Mouse (Mus musculus): ENCODE measurements around the gene Abt1. TPM values are rescaled to one million over a fixed set of nuclear protein-coding genes. Genes with fewer than 3 reads are reported as not detected.

Gene Abt1
- total and polyA plus RNA-seq, 2 experiments from 2014 or later = 6.5 to 8.2 TPM

- peaks cover 11% of the 10 kb centered on the region; the same call in 1 of the 2 replicates for H3K4me1 ChIP-seq (ENCODE audit: insufficient read depth)
- WGBS = 39% methylated on average over 5 of the region's 5 CpGs
- H3K4me2 ChIP-seq (ENCODE audit: low read depth) = peak overlapping the region; percentile 46
- H3K27me3 ChIP-seq (ENCODE audit: insufficient read depth, low read length) = no peaks in the 10 kb centered on the region
- TF ChIP-seq CTCF (IDR thresholded peaks at IDR 0.05; ENCODE audit: low read depth) = no peak
- peak overlapping the region; percentile 52; the same call in 1 of the 2 replicates for H3K4me3 ChIP-seq (ENCODE audit: low read depth, low read length)
- H3K27ac ChIP-seq (ENCODE audit: low read depth, low read length) = 0 out of 2 replicates have a peak overlapping the region, but pooled peaks have one; percentile 16
- DNase-seq (no peak), ATAC-seq (no peak)
- no peaks in the 10 kb centered on the region for H3K9me3 ChIP-seq (ENCODE audit: low read length)
- no peaks in the 10 kb centered on the region for H3K36me3 ChIP-seq (ENCODE audit: insufficient read depth)
- no peak overlapping the region for H3K9ac ChIP-seq
Measured at GRCm38 (mm10) chr13:23444451-23444850, 20.8 kb upstream of the Abt1 start.

GRCm38 (mm10) chr13:23439901-23440300, 16.2 kb upstream of the Abt1 start:
- Histone ChIP-seq H3K4me3 (ENCODE audit: low read depth, low read length) (no peak overlapping the region), H3K36me3 (ENCODE audit: insufficient read depth) (no peaks in the 10 kb centered on the region), H3K4me2 (ENCODE audit: low read depth) (no peak overlapping the region), H3K27ac (ENCODE audit: low read depth, low read length) (no peak overlapping the region), H3K9me3 (ENCODE audit: low read length) (no peaks in the 10 kb centered on the region), H3K4me1 (ENCODE audit: insufficient read depth) (peaks cover 11% of the 10 kb centered on the region), H3K9ac (no peak overlapping the region), H3K27me3 (ENCODE audit: insufficient read depth, low read length) (no peaks in the 10 kb centered on the region)
- DNase-seq (no peak), ATAC-seq (no peak)
- TF ChIP-seq CTCF (IDR thresholded peaks at IDR 0.05; ENCODE audit: low read depth) = no peak
- 67% methylated on average over 10 of the region's 10 CpGs for WGBS

GRCm38 (mm10) chr13:23438521-23438920, 14.9 kb upstream of the Abt1 start:
- Histone ChIP-seq H3K9ac (0 out of 2 replicates have a peak overlapping the region, but pooled peaks have one; percentile 51), H3K4me2 (ENCODE audit: low read depth) (peak overlapping the region; percentile 66), H3K4me1 (ENCODE audit: insufficient read depth) (no peaks in the 10 kb centered on the region; the same call in 1 of the 2 replicates), H3K36me3 (ENCODE audit: insufficient read depth) (no peaks in the 10 kb centered on the region), H3K27me3 (ENCODE audit: insufficient read depth, low read length) (no peaks in the 10 kb centered on the region), H3K9me3 (ENCODE audit: low read length) (no peaks in the 10 kb centered on the region), H3K27ac (ENCODE audit: low read depth, low read length) (peak overlapping the region; percentile 47; the same call in 1 of the 2 replicates), H3K4me3 (ENCODE audit: low read depth, low read length) (peak overlapping the region; percentile 52)
- DNase-seq (peak; percentile 85), ATAC-seq (peak; percentile 65; the same call in 1 of the 2 replicates)
- no peak for TF ChIP-seq CTCF (IDR thresholded peaks at IDR 0.05; ENCODE audit: low read depth)
- under 1% methylated on average over 7 of the region's 7 CpGs for WGBS

GRCm38 (mm10) chr13:23437908-23438307, 14.2 kb upstream of the Abt1 start:
- peak overlapping the region; percentile 51 for H3K9ac ChIP-seq
- no peaks in the 10 kb centered on the region for H3K36me3 ChIP-seq (ENCODE audit: insufficient read depth)
- H3K4me3 ChIP-seq (ENCODE audit: low read depth, low read length) = peak overlapping the region; percentile 52
- H3K4me1 ChIP-seq (ENCODE audit: insufficient read depth) = no peaks in the 10 kb centered on the region; the same call in 1 of the 2 replicates
- no peaks in the 10 kb centered on the region for H3K27me3 ChIP-seq (ENCODE audit: insufficient read depth, low read length)
- WGBS = under 1% methylated on average over 17 of the region's 17 CpGs
- peak; percentile 83 for ATAC-seq
- DNase-seq = peak; percentile 90
- no peak overlapping the region; the same call in 1 of the 2 replicates for H3K27ac ChIP-seq (ENCODE audit: low read depth, low read length)
- H3K9me3 ChIP-seq (ENCODE audit: low read length) = no peaks in the 10 kb centered on the region
- TF ChIP-seq CTCF (IDR thresholded peaks at IDR 0.05; ENCODE audit: low read depth) = no peak
- peak overlapping the region; percentile 66 for H3K4me2 ChIP-seq (ENCODE audit: low read depth)

- Histone ChIP-seq H3K9ac (peak overlapping the region; percentile 51), H3K4me2 (ENCODE audit: low read depth) (peak overlapping the region; percentile 66), H3K9me3 (ENCODE audit: low read length) (no peaks in the 10 kb centered on the region), H3K27ac (ENCODE audit: low read depth, low read length) (peak overlapping the region; percentile 67; the same call in 1 of the 2 replicates), H3K4me3 (ENCODE audit: low read depth, low read length) (peak overlapping the region; percentile 52), H3K27me3 (ENCODE audit: insufficient read depth, low read length) (no peaks in the 10 kb centered on the region), H3K4me1 (ENCODE audit: insufficient read depth) (no peaks in the 10 kb centered on the region; the same call in 1 of the 2 replicates), H3K36me3 (ENCODE audit: insufficient read depth) (no peaks in the 10 kb centered on the region)
- 1% methylated on average over 32 of the region's 32 CpGs for WGBS
- ATAC-seq (no peak), DNase-seq (peak; percentile 70)
- no peak for TF ChIP-seq CTCF (IDR thresholded peaks at IDR 0.05; ENCODE audit: low read depth)
Measured at GRCm38 (mm10) chr13:23436861-23437822, 13.5 kb upstream of the Abt1 start.

GRCm38 (mm10) chr13:23436231-23436661, 12.6 kb upstream of the Abt1 start:
- Histone ChIP-seq H3K27me3 (ENCODE audit: insufficient read depth, low read length) (no peaks in the 10 kb centered on the region), H3K27ac (ENCODE audit: low read depth, low read length) (no peak overlapping the region), H3K36me3 (ENCODE audit: insufficient read depth) (no peaks in the 10 kb centered on the region), H3K9ac (no peak overlapping the region), H3K4me2 (ENCODE audit: low read depth) (peak overlapping the region; percentile 53), H3K4me1 (ENCODE audit: insufficient read depth) (no peaks in the 10 kb centered on the region; the same call in 1 of the 2 replicates), H3K9me3 (ENCODE audit: low read length) (no peaks in the 10 kb centered on the region), H3K4me3 (ENCODE audit: low read depth, low read length) (peak overlapping the region; percentile 34)
- WGBS = 2% methylated on average over 11 of the region's 11 CpGs
- no peak for TF ChIP-seq CTCF (IDR thresholded peaks at IDR 0.05; ENCODE audit: low read depth)
- ATAC-seq (no peak), DNase-seq (peak; percentile 80)
